Mouse (Mus musculus) limb, embryonic 15.5 days (tissue): ENCODE data around the gene Slirp. TPM values are rescaled to one million over a fixed set of nuclear protein-coding genes. Genes with fewer than 3 reads are reported as not detected.
"Not testable (repeated sequence)": the region's sequence is repeated elsewhere in the genome, so short reads cannot be mapped to it uniquely, and the experiment has no call there.

Source experiments
- ATAC-seq: fragments of 200-750 bp; cut with Nextera tagmentation; 2 replicates; pipeline ENCODE4 v1.8.0; 2017; ENCODE audit warnings: low read depth, moderate TSS enrichment; ENCODE audit not compliant: insufficient number of reproducible peaks, low FRiP score, low TSS enrichment
- H3K27ac ChIP-seq: fragments of 300-500 bp; sonication (generic); 2 replicates; pipeline ENCODE4 v1.5.1; 2015; ENCODE audit warnings: moderate library complexity, mild to moderate bottlenecking, inconsistent platforms
- H3K27me3 ChIP-seq: fragments of 300-500 bp; sonication (generic); 2 replicates; pipeline ENCODE4 v1.6.1; 2015; ENCODE audit warnings: inconsistent platforms
- H3K36me3 ChIP-seq: fragments of 300-500 bp; sonication (generic); 2 replicates; pipeline ENCODE4 v1.6.1; 2015; ENCODE audit warnings: inconsistent platforms
- H3K4me1 ChIP-seq: fragments of 300-500 bp; sonication (generic); 2 replicates; pipeline ENCODE4 v1.6.1; 2015; ENCODE audit warnings: inconsistent platforms
- H3K4me2 ChIP-seq: fragments of 300-500 bp; sonication (generic); 2 replicates; pipeline ENCODE4 v1.6.1; 2015; ENCODE audit warnings: mild to moderate bottlenecking, inconsistent platforms
- H3K4me3 ChIP-seq: fragments of 300-500 bp; sonication (generic); 2 replicates; pipeline ENCODE4 v1.5.1; 2015; ENCODE audit warnings: mild to moderate bottlenecking, inconsistent platforms
- H3K9ac ChIP-seq: fragments of 300-500 bp; sonication (generic); 2 replicates; pipeline ENCODE4 v1.6.1; 2015; ENCODE audit warnings: inconsistent platforms
- H3K9me3 ChIP-seq: fragments of 300-500 bp; sonication (generic); 2 replicates; pipeline ENCODE4 v1.6.1; 2016; ENCODE audit warnings: inconsistent platforms
- WGBS: fragments of 180-500 bp; shearing (Covaris S2); methylation state at CpG from one replicate; pipeline ENCODE4 v1.1.7; 2015; 5-methylcytosine and 5-hydroxymethylcytosine counted together
- polyA plus RNA-seq: library from polyadenylated mRNA; unstranded; fragments of >200 nt; fragmentation: Nextera tagmentation; extraction: Ambion mirVana; gene quantifications from 2 replicates; pipeline ENCODE4 v1.2.1, GENCODE M21; 2015

Gene Slirp
- polyA plus RNA-seq, 1 experiment from 2014 or later, result 296 TPM

DNA sequence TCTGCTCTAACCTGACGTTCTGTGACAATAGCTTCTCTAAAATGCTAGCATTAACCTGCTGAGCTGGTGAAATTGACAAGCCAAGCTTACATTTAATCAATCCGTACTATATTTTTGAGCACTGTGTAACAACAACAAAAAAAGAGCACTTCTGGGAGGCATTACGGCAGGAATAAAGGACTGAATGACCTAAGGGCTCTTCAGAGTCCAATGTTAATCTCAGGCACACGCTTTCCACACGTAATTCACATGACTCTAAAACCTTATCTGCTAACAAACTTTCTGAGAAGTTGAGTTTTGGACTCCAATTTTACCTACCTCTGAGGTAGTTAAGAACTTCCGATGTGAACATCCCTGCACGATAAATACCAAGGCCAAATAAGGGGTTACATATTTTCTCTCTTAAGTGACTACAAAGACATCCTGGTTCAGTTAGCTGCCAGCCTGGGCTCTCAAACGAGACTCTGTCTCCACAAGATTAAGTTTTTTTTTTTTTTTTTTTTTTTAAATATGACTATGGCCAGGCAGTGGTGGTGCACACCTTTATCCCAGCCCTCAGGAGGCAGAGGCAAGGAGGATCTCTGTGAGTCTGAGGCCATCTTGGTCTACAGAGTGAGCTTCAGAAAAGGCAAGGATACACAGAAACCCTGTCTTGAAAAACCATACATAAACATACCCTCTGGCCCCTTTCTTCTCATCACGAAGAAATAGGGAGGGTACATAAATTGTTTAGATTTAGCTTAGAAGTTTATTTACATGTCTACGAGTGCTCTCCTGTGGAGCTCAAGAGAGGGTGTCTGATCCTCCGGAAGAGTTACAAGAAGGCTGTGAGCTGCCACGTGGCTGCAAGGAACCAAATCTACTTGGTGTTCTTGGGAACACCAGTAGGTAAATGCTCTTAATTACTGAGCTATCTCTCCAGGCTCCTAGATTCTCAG is 1.2 kb upstream of the Slirp start:
- ATAC-seq, result no peak
- WGBS, result 16% methylated on average over 12 of the region's 12 CpGs
- H3K4me3 ChIP-seq, result peak overlapping the region; percentile 96
- peak overlapping the region; percentile 43; the same call in 1 of the 2 replicates for H3K27ac ChIP-seq
- no peaks in the 10 kb centered on the region for H3K9me3 ChIP-seq
- H3K36me3 ChIP-seq, result peaks cover 41% of the 10 kb centered on the region
- H3K9ac ChIP-seq, result peak overlapping the region; percentile 82
- peaks cover 22% of the 10 kb centered on the region; the same call in 1 of the 2 replicates for H3K4me1 ChIP-seq
- H3K4me2 ChIP-seq, result peak overlapping the region; percentile 50
- no peaks in the 10 kb centered on the region for H3K27me3 ChIP-seq

DNA sequence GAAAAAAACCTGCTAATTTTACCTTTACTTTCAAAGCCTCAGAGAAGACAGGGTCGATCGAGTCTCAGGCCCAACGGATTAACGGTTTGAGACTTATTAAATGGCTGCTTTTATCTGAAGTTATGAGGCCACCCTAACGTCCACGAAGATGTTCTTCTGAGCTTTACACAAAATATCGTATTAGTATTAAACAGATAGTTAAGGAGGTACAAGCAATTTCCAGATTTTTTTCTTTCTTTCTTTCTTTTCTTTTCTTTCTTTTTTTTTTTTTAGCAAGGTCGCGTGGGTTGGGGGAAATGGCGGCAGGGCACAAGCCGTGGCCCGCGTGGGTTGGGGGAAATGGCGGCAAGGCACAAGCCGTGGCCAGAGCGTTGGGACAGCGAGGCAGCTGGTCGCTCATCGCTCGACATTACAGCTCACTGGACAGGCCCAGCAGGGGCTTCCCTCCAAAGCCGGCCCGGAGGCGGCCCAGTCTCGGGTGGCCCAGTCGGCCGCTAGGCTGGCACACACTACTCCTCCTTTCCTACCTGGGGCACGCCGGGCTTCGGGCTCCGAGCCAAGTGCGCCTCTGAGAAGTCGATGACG is 489 bp upstream of the Slirp start:
- H3K4me1 ChIP-seq, result peaks cover 22% of the 10 kb centered on the region; the same call in 1 of the 2 replicates
- peak overlapping the region; percentile 50 for H3K4me2 ChIP-seq
- H3K9ac ChIP-seq, result peak overlapping the region; percentile 82
- H3K9me3 ChIP-seq, result no peaks in the 10 kb centered on the region
- under 1% methylated on average over 33 of the region's 33 CpGs for WGBS
- H3K36me3 ChIP-seq, result peaks cover 40% of the 10 kb centered on the region
- peak; percentile 73 for ATAC-seq
- H3K27ac ChIP-seq, result peak overlapping the region; percentile 90
- no peaks in the 10 kb centered on the region for H3K27me3 ChIP-seq
- peak overlapping the region; percentile 96 for H3K4me3 ChIP-seq

DNA sequence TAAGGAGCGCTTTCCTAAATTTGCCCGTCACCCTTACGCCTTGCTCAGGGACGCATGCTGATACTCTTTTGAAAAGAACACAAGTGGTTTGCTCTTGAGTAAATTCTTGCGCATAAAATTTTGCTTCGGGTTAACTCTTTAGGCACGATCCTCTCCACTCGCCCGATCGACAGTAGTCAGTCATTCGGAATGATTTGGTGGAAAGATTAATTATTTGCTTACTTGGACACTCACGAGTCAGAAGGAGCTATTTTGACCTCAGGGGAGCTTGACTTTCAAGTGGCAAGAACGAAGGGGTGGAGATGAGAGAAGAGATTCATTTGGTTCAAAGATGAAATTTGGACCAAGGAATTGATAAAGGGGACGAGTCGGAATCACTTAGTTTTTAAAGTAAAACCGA is 515 bp downstream of the Slirp start:
- no peaks in the 10 kb centered on the region for H3K27me3 ChIP-seq
- H3K4me3 ChIP-seq, result peak overlapping the region; percentile 96
- no peak overlapping the region for H3K27ac ChIP-seq
- H3K9me3 ChIP-seq, result no peaks in the 10 kb centered on the region
- H3K4me1 ChIP-seq, result peaks cover 22% of the 10 kb centered on the region; the same call in 1 of the 2 replicates
- H3K4me2 ChIP-seq, result peak overlapping the region; percentile 64
- peak overlapping the region; percentile 48; the same call in 1 of the 2 replicates for H3K9ac ChIP-seq
- 3% methylated on average over 16 of the region's 16 CpGs for WGBS
- no peak for ATAC-seq
- peaks cover 40% of the 10 kb centered on the region for H3K36me3 ChIP-seq

DNA sequence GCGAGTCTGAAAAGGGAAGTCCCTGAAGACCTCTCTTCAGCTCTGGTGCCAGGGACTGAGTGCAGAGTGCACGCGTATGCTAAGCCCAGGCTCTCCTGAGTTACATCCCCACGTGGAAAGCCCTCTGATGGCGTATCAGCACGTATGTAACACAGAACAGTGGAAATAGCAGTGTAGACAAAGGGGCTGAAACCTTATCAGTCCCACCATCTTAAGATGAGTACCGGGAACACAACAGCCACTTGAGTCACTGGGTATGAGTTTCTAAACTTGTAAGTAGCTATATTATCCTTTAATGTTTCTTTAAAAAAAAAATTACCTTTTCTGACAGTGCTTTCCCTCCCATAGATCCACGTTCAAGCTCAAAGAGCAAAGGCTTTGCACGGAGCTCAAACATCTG is 5.8 kb downstream of the Slirp start:
- H3K27me3 ChIP-seq, result no peaks in the 10 kb centered on the region
- peaks cover 6% of the 10 kb centered on the region; the same call in 1 of the 2 replicates for H3K4me1 ChIP-seq
- H3K4me2 ChIP-seq, result no peak overlapping the region
- no peak overlapping the region for H3K4me3 ChIP-seq
- ATAC-seq, result no peak
- H3K27ac ChIP-seq, result no peak overlapping the region
- peaks cover 75% of the 10 kb centered on the region for H3K36me3 ChIP-seq
- 89% methylated on average over 9 of the region's 9 CpGs for WGBS
- no peaks in the 10 kb centered on the region for H3K9me3 ChIP-seq
- no peak overlapping the region for H3K9ac ChIP-seq

GRCm38 (mm10) chr12:87464678-87465297 is 21.1 kb downstream of the Slirp start:
- Histone ChIP-seq H3K4me2 (no peak overlapping the region), H3K36me3 (peaks cover 76% of the 10 kb centered on the region), H3K9me3 (no peaks in the 10 kb centered on the region), H3K27ac (no peak overlapping the region), H3K4me1 (no peaks in the 10 kb centered on the region), H3K4me3 (no peak overlapping the region), H3K27me3 (no peaks in the 10 kb centered on the region), H3K9ac (no peak overlapping the region)
- WGBS, result 86% methylated on average over 6 of the region's 6 CpGs
- no peak for ATAC-seq

- peak overlapping the region; percentile 79 for H3K4me3 ChIP-seq
- H3K4me2 ChIP-seq, result peak overlapping the region; percentile 47
- no peak overlapping the region for H3K27ac ChIP-seq
- no peaks in the 10 kb centered on the region for H3K9me3 ChIP-seq
- no peaks in the 10 kb centered on the region for H3K27me3 ChIP-seq
- 40% methylated on average over 7 of the region's 7 CpGs for WGBS
- H3K4me1 ChIP-seq, result peaks cover 11% of the 10 kb centered on the region
- H3K9ac ChIP-seq, result no peak overlapping the region
- no peak for ATAC-seq
- H3K36me3 ChIP-seq, result peaks cover 25% of the 10 kb centered on the region
These were observed 26.8 kb downstream of the Slirp start for GRCm38 (mm10) chr12:87470263-87471136.

DNA sequence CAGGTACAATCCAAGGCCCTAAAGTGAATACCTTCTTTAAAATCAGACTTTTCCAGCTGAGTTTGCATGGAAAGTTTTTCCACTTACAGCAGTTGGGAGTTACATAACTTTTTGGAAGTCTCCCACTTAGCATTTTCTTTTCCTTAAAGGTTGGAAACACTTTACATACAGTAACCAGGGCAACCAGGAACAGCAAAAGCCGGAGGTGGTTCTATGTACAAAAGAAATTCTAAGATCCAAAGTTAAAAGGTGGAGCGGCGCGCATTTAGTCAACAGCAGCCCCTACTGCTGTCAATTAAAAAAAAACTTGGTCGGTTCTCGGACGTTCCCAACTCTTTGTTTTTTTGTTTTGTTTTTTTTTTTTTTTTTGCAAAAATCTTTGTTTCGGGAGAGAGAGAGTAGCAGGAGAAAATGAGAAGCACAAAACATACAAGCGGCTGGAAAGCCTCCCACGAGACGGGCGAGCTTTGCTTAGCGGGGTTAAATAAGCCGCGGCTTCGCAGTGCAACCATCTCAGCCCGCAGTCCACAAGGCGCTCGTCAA is 27.8 kb downstream of the Slirp start:
- under 1% methylated on average over 19 of the region's 19 CpGs for whole genome bisulfite sequencing
- Histone ChIP-seq H3K4me1 (peaks cover 11% of the 10 kb centered on the region), H3K36me3 (peaks cover 19% of the 10 kb centered on the region), H3K4me3 (peak overlapping the region; percentile 79), H3K9me3 (no peaks in the 10 kb centered on the region), H3K4me2 (peak overlapping the region; percentile 47), H3K27ac (peak overlapping the region; percentile 93), H3K27me3 (no peaks in the 10 kb centered on the region), H3K9ac (peak overlapping the region; percentile 87)
- no peak for ATAC-seq

GRCm38 (mm10) chr12:87471964-87472786 is 28.5 kb downstream of the Slirp start, which contains the start of gene Snw1:
Gene Snw1 (minus strand): TSS chr12:87472274.
- 3% methylated on average over 45 of the region's 45 CpGs for WGBS
- ATAC-seq, result peak; percentile 91
- peak within 1 kb of the TSS; percentile 47 for H3K4me2 ChIP-seq
- peak within 1 kb of the TSS; percentile 79 for H3K4me3 ChIP-seq
- peaks cover 11% of the 10 kb centered on the region for H3K4me1 ChIP-seq
- peaks cover 13% of the 10 kb centered on the region for H3K36me3 ChIP-seq
- peak within 1 kb of the TSS; percentile 87 for H3K9ac ChIP-seq
- peak within 1 kb of the TSS; percentile 93 for H3K27ac ChIP-seq
- H3K27me3 ChIP-seq, result no peaks in the 10 kb centered on the region
- no peaks in the 10 kb centered on the region for H3K9me3 ChIP-seq

- WGBS, result 74% methylated on average over 3 of the region's 3 CpGs
- H3K27ac ChIP-seq, result no peak overlapping the region
- no peaks in the 10 kb centered on the region for H3K9me3 ChIP-seq
These were observed 31.1 kb downstream of the Slirp start for GRCm38 (mm10) chr12:87474756-87475155.

GRCm38 (mm10) chr12:87482482-87482881 is 38.8 kb downstream of the Slirp start:
- not testable (repeated sequence) for H3K4me3 ChIP-seq
- 87% methylated on average over 5 of the region's 5 CpGs for WGBS

More at GRCm38 (mm10) chr12:87474756-87475155, 31.1 kb downstream of the Slirp start:
- Histone ChIP-seq H3K4me1 (peaks cover 11% of the 10 kb centered on the region), H3K27me3 (no peaks in the 10 kb centered on the region), H3K4me3 (no peak overlapping the region), H3K9ac (no peak overlapping the region), H3K36me3 (no peaks in the 10 kb centered on the region), H3K4me2 (no peak overlapping the region)
- ATAC-seq, result no peak

More at GRCm38 (mm10) chr12:87482482-87482881, 38.8 kb downstream of the Slirp start:
- H3K27me3 ChIP-seq, H3K4me1 ChIP-seq, H3K9me3 ChIP-seq, H3K27ac ChIP-seq, H3K9ac ChIP-seq, H3K4me2 ChIP-seq, H3K36me3 ChIP-seq: not testable (repeated sequence)
- ATAC-seq, result peak; percentile 61; the same call in 1 of the 2 replicates
